In genomic region chr10:76496366-76496765, GRCm38 (mm10) we compare ENCODE assay signal across 22 mouse cellular contexts. TPM values are rescaled to one million over a fixed set of nuclear protein-coding genes. Genes with fewer than 3 reads are reported as not detected.
DNase-seq lines count a peak whose midpoint lies in the region; ATAC-seq lines count a peak whose summit lies in the region.
"Had no signal": no experiment of that assay in that cellular context is flagged by ENCODE, and none has a peak within 500 bp of the region (broad histone marks: within the 10 kb centered on the region; RNA-seq: fewer than 3 reads in every experiment).

No protein-coding gene starts in this region.

- 0 out of 2 replicates have a peak overlapping the region, but pooled peaks have one; percentile 3 for H3K27ac ChIP-seq in heart, embryonic 11.5 days (ENCODE audit: low read depth, low read length)
- no peak overlapping the region for H3K27ac ChIP-seq in heart, embryonic 10.5 days
- peak overlapping the region; percentile 4; the same call in 1 of the 2 replicates for H3K27ac ChIP-seq in liver, embryonic 11.5 days (ENCODE audit: low read depth, low read length)
- H3K27ac ChIP-seq: embryonic facial prominence, embryonic 10.5 days; forebrain, embryonic 13.5 days; left cerebral cortex, adult 2 months; macrophage; midbrain, embryonic 13.5 days; stomach, postnatal 0 days had no signal

- no peak overlapping the region for H3K4me3 ChIP-seq in heart, embryonic 11.5 days (ENCODE audit: low read depth, low read length)
- H3K4me3 ChIP-seq in heart, embryonic 10.5 days: no peak overlapping the region
- H3K4me3 ChIP-seq in liver, embryonic 11.5 days (ENCODE audit: low read depth, low read length): no peak overlapping the region
- H3K4me3 ChIP-seq: embryonic facial prominence, embryonic 10.5 days; forebrain, embryonic 13.5 days; left cerebral cortex, adult 2 months; midbrain, embryonic 13.5 days had no signal

- 58% methylated on average over 7 of the region's 7 CpGs for WGBS in heart, embryonic 11.5 days (ENCODE audit: insufficient replicate concordance)
- 62% methylated on average over 7 of the region's 7 CpGs for WGBS in heart, embryonic 10.5 days
- 64% methylated on average over 7 of the region's 7 CpGs for whole genome bisulfite sequencing in liver, embryonic 11.5 days

- no peaks in the 10 kb centered on the region for H3K9me3 ChIP-seq in heart, embryonic 11.5 days (replicated peaks; ENCODE audit: control insufficient read depth, low read length)
- no peaks in the 10 kb centered on the region for H3K9me3 ChIP-seq in heart, embryonic 10.5 days
- no peaks in the 10 kb centered on the region for H3K9me3 ChIP-seq in liver, embryonic 11.5 days (ENCODE audit: control insufficient read depth, low read length)
- H3K9me3 ChIP-seq: embryonic facial prominence, embryonic 10.5 days; forebrain, embryonic 13.5 days; midbrain, embryonic 13.5 days had no signal

- no peak overlapping the region for H3K4me2 ChIP-seq in heart, embryonic 11.5 days
- no peak overlapping the region for H3K4me2 ChIP-seq in liver, embryonic 11.5 days
- H3K4me2 ChIP-seq: forebrain, embryonic 13.5 days; midbrain, embryonic 13.5 days had no signal

- H3K27me3 ChIP-seq in heart, embryonic 11.5 days (ENCODE audit: control insufficient read depth, insufficient read depth, low read length): no peaks in the 10 kb centered on the region
- H3K27me3 ChIP-seq in heart, embryonic 10.5 days (ENCODE audit: insufficient read depth, poor library complexity, severe bottlenecking): no peaks in the 10 kb centered on the region
- H3K27me3 ChIP-seq in liver, embryonic 11.5 days (replicated peaks; ENCODE audit: control insufficient read depth, insufficient read depth, low read length): no peaks in the 10 kb centered on the region
- H3K27me3 ChIP-seq: forebrain, embryonic 13.5 days; midbrain, embryonic 13.5 days had no signal

- DNase-seq in heart, embryonic 10.5 days (ENCODE audit: low spot score): no peak
- DNase-seq in liver, embryonic 11.5 days (ENCODE audit: low spot score): no peak
- no peak for DNase-seq in liver
- peak; percentile 43 for DNase-seq in c-Kit-positive CD71-positive TER-119-negative erythroid progenitor cells, embryonic 14.5 days (ENCODE audit: low read depth)
- DNase-seq in layer of hippocampus, adult 9-11 months: peak; percentile 48
- DNase-seq in yolk sac, embryonic 10.5 days (ENCODE audit: low spot score): no peak
- no peak for DNase-seq in lung, postnatal 10 days
- DNase-seq: cerebellum, adult 11 months; kidney, adult 2 months; kidney, postnatal 25 days; lung, adult 2 months; thymus, postnatal 14 days had no signal

- H3K4me1 ChIP-seq in heart, embryonic 11.5 days (ENCODE audit: control insufficient read depth, insufficient read depth, low read length): peaks cover 5% of the 10 kb centered on the region; the same call in 1 of the 2 replicates
- H3K4me1 ChIP-seq in heart, embryonic 10.5 days: no peaks in the 10 kb centered on the region
- peaks cover 13% of the 10 kb centered on the region for H3K4me1 ChIP-seq in liver, embryonic 11.5 days (replicated peaks; ENCODE audit: control insufficient read depth, insufficient read depth, low read length)
- H3K4me1 ChIP-seq: embryonic facial prominence, embryonic 10.5 days; forebrain, embryonic 13.5 days; midbrain, embryonic 13.5 days had no signal

- no peak overlapping the region for H3K9ac ChIP-seq in heart, embryonic 11.5 days (ENCODE audit: low read depth, low read length)
- no peak overlapping the region for H3K9ac ChIP-seq in liver, embryonic 11.5 days (ENCODE audit: low read depth, low read length)
- H3K9ac ChIP-seq: forebrain, embryonic 13.5 days; midbrain, embryonic 13.5 days had no signal

- H3K36me3 ChIP-seq in heart, embryonic 11.5 days (ENCODE audit: control insufficient read depth, insufficient read depth, low read length): peaks cover 35% of the 10 kb centered on the region
- H3K36me3 ChIP-seq in heart, embryonic 10.5 days: peaks cover 83% of the 10 kb centered on the region
- H3K36me3 ChIP-seq in liver, embryonic 11.5 days (ENCODE audit: control insufficient read depth, insufficient read depth, low read length): peaks cover 35% of the 10 kb centered on the region

- ATAC-seq in heart, embryonic 11.5 days (replicated peaks; ENCODE audit: insufficient number of reproducible peaks, low FRiP score, low TSS enrichment): no peak
- peak; percentile 59; the same call in 1 of the 2 replicates for ATAC-seq in liver, embryonic 11.5 days (replicated peaks; ENCODE audit: low FRiP score)
- ATAC-seq: forebrain, embryonic 13.5 days; midbrain, embryonic 13.5 days had no signal

RNA-seq across cellular contexts. Expression of gene Ybey, which starts 27.5 kb away (rescaled TPM):
- polyA plus RNA-seq in heart, embryonic 11.5 days (2014; fragmentation: Nextera tagmentation; extraction: Ambion mirVana): 4.6 and 5.2 TPM in 2 replicates
- 8.1 and 8.3 TPM in 2 replicates for polyA plus RNA-seq in heart, embryonic 10.5 days (2016; fragmentation: Nextera tagmentation; extraction: Ambion mirVana)
- 6.3 and 6.6 TPM in 2 replicates for polyA plus RNA-seq in liver, embryonic 11.5 days (2014; fragmentation: Nextera tagmentation; extraction: Ambion mirVana)

RNA-seq across cellular contexts. Expression of gene Mcm3ap, which starts 27.6 kb away (rescaled TPM):
- polyA plus RNA-seq in heart, embryonic 11.5 days (2014; fragmentation: Nextera tagmentation; extraction: Ambion mirVana): 34.2 and 51.2 TPM in 2 replicates
- polyA plus RNA-seq in heart, embryonic 10.5 days (2016; fragmentation: Nextera tagmentation; extraction: Ambion mirVana): 43.0 and 49.9 TPM in 2 replicates
- polyA plus RNA-seq in liver, embryonic 11.5 days (2014; fragmentation: Nextera tagmentation; extraction: Ambion mirVana): 57.8 and 60.9 TPM in 2 replicates

RNA-seq across cellular contexts. Expression of gene Lss, which starts 35.0 kb away (rescaled TPM):
- 14.0 and 15.1 TPM in 2 replicates for polyA plus RNA-seq in heart, embryonic 11.5 days (2014; fragmentation: Nextera tagmentation; extraction: Ambion mirVana)
- 19.8 and 34.7 TPM in 2 replicates for polyA plus RNA-seq in heart, embryonic 10.5 days (2016; fragmentation: Nextera tagmentation; extraction: Ambion mirVana)
- polyA plus RNA-seq in liver, embryonic 11.5 days (2014; fragmentation: Nextera tagmentation; extraction: Ambion mirVana): 48.3 and 56.0 TPM in 2 replicates

RNA-seq across cellular contexts. Expression of gene 2610028H24Rik, which starts 47.5 kb away (rescaled TPM):
- not detected in 2 replicates for polyA plus RNA-seq in heart, embryonic 11.5 days (2014; fragmentation: Nextera tagmentation; extraction: Ambion mirVana)
- not detected in 2 replicates for polyA plus RNA-seq in heart, embryonic 10.5 days (2016; fragmentation: Nextera tagmentation; extraction: Ambion mirVana)
- polyA plus RNA-seq in liver, embryonic 11.5 days (2014; fragmentation: Nextera tagmentation; extraction: Ambion mirVana): not detected in 2 replicates
- polyA plus RNA-seq: C2C12; embryonic facial prominence, embryonic 10.5 days; forebrain, embryonic 13.5 days; limb, embryonic 11.5 days; macrophage; midbrain, embryonic 13.5 days; neural tube, embryonic 14.5 days had no signal

RNA-seq across cellular contexts. Expression of gene Pcnt, which starts 53.8 kb away (rescaled TPM):
- 11.8 and 12.5 TPM in 2 replicates for polyA plus RNA-seq in heart, embryonic 11.5 days (2014; fragmentation: Nextera tagmentation; extraction: Ambion mirVana)
- 14.9 and 15.1 TPM in 2 replicates for polyA plus RNA-seq in heart, embryonic 10.5 days (2016; fragmentation: Nextera tagmentation; extraction: Ambion mirVana)
- 17.9 and 27.6 TPM in 2 replicates for polyA plus RNA-seq in liver, embryonic 11.5 days (2014; fragmentation: Nextera tagmentation; extraction: Ambion mirVana)

Comparison
In these comparisons a context has a peak if more than half of its experiments do, and no peak if none do; other contexts are left out.
1. DNase-seq: peak in c-Kit-positive CD71-positive TER-119-negative erythroid progenitor cells, embryonic 14.5 days (single experiment) and layer of hippocampus, adult 9-11 months (single experiment); none in heart, embryonic 10.5 days (single experiment), liver, embryonic 11.5 days (single experiment), liver (single experiment), yolk sac, embryonic 10.5 days (single experiment) and lung, postnatal 10 days (single experiment).